Mouse (Mus musculus): ENCODE data around the gene Dcaf6. TPM values are rescaled to one million over a fixed set of nuclear protein-coding genes. Genes with fewer than 3 reads are reported as not detected.

Gene Dcaf6
- total RNA-seq, 2 experiments from 2014 or later: 276 to 287 TPM

GRCm38 (mm10) chr1:165461681-165462080, 1.4 kb upstream of the Dcaf6 start:
- peak; percentile 22 for DNase-seq
- peak overlapping the region; percentile 85 for H3K4me3 ChIP-seq
- no peak for TF ChIP-seq CTCF (IDR thresholded peaks at IDR 0.05)
- peak overlapping the region; percentile 99 for H3K27ac ChIP-seq
- intact Hi-C loops (cut with DNase I): loop anchor here (5.0 kb wide), 1 partner anchor 224 kb away; the partner anchor contains the start of gene Tiprl

GRCm38 (mm10) chr1:165460801-165461377, 614 bp upstream of the Dcaf6 start:
- Histone ChIP-seq H3K4me3 (peak overlapping the region; percentile 85), H3K27ac (peak overlapping the region; percentile 99)
- peak; percentile 100 for DNase-seq
- TF ChIP-seq CTCF (IDR thresholded peaks at IDR 0.05): peak; percentile 60
- intact Hi-C loops (cut with DNase I): loop anchor here (5.0 kb wide), 1 partner anchor 224 kb away; the partner anchor contains the start of gene Tiprl

DNA sequence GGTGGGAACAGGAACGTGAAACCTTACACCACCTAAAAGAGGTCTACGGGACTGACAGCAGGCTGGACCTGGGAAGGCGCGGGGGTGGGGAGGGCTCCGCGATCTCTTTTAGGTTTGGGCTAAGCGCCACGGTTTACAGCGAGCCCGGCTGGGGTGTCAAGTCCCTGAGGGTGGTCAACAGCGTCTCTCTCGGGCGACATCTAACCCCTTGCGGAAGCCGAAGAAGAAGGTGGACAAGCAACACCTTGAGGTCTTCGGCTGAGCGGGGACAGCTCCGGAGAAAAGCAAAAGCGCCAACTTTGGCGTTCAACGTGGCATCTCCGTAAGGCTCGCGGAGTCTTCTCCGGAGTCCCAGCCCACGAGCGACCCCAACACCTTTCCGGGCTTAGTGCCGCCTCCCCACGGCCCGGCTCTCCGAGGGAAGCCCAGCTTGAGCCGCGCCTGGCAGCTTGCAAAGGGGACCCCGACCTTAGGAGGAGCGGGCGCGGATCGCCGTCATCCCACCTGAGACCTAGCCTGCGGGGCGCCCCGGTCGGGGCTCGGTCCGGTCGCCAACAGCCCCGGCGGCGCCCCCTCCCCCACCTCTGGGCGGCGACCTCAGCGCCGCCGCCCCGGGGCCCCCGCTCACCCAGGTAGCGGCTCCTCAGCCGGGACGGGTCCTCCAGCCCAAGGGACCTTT, 633 bp downstream of the Dcaf6 start:
- peak; percentile 92 for DNase-seq
- peak overlapping the region; percentile 85 for H3K4me3 ChIP-seq
- peak; percentile 17 for TF ChIP-seq CTCF (IDR thresholded peaks at IDR 0.05)
- H3K27ac ChIP-seq: peak overlapping the region; percentile 99
- intact Hi-C loops (cut with DNase I): loop anchor here (5.0 kb wide), 1 partner anchor 222 kb away; the partner anchor contains the start of gene Tiprl

DNA sequence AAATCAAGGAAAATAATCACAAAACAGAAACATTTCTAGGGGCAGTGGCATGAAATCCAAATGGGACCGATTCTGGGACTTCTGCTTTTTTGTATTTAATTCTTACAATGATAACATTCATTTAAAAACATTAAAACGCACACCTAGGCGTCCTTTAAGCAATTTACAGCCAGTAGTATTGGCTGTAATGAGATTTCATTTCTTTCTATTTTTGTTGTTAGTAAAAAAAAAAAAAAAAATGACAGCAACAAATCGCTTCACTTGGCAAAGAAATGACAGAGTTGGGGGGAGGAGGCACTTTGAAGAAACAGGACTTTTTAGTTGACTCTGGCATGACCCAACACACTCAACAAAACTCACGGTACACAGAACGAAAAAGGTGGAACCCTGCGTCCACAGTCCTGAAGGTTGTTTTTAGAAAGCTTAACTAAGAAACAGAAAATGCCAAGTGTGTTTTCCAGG, 1.2 kb downstream of the Dcaf6 start:
- DNase-seq: no peak
- intact Hi-C loops (cut with DNase I): no loop called here
- H3K4me3 ChIP-seq: peak overlapping the region; percentile 85
- no peak for TF ChIP-seq CTCF (IDR thresholded peaks at IDR 0.05)
- H3K27ac ChIP-seq: peak overlapping the region; percentile 99

GRCm38 (mm10) chr1:165441719-165442118, 18.6 kb downstream of the Dcaf6 start:
- no peak for DNase-seq
- intact Hi-C loops (cut with DNase I): no loop called here
- Histone ChIP-seq H3K4me3 (no peak overlapping the region), H3K27ac (0 out of 2 replicates have a peak overlapping the region, but pooled peaks have one; percentile 2)
- no peak for TF ChIP-seq CTCF (IDR thresholded peaks at IDR 0.05)

DNA sequence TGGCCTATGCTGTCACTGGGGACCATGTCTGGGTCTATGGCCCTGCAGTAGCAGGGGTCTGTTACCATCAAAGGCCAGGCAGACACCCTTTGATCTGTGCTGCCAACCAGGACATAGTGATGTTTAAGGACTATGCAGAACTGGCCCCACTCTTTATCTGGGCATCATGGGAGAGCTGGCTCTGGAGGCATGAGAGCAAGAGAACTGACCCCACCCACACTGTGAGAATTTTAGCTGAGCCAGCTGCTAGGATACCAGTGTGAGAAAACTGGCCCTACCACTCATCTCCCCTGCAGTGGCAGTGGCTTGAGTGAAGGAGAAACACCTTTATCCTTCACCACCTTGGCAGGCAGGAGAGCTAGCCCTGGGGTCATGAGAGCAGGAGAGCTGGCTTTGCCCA, 19.1 kb downstream of the Dcaf6 start:
- Histone ChIP-seq H3K4me3 (no peak overlapping the region), H3K27ac (no peak overlapping the region)
- intact Hi-C loops (cut with DNase I): no loop called here
- TF ChIP-seq CTCF (IDR thresholded peaks at IDR 0.05): no peak
- DNase-seq: no peak

DNA sequence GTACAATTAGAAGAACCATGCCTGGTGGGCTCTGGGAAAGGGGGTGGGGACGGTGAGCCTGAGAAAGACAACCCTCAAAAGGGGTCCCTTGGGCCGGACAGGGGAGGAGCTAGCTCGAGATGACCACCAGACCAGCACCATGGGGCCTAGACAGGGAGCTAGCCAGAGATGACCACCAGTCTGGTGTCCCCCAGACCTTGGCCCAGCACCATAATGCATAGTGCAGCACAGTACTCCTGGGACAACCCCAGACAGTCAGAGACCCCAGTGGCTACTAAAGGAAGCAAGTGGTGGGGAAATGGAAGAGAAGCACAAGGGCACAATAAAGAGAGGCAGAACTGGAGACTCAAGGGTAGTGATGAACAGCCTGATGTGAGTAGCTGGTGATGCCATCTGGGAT, 19.5 kb downstream of the Dcaf6 start:
- no peak for DNase-seq
- H3K4me3 ChIP-seq: no peak overlapping the region
- no peak for TF ChIP-seq CTCF (IDR thresholded peaks at IDR 0.05)
- intact Hi-C loops (cut with DNase I): no loop called here
- peak overlapping the region; percentile 13; the same call in 1 of the 2 replicates for H3K27ac ChIP-seq

DNA sequence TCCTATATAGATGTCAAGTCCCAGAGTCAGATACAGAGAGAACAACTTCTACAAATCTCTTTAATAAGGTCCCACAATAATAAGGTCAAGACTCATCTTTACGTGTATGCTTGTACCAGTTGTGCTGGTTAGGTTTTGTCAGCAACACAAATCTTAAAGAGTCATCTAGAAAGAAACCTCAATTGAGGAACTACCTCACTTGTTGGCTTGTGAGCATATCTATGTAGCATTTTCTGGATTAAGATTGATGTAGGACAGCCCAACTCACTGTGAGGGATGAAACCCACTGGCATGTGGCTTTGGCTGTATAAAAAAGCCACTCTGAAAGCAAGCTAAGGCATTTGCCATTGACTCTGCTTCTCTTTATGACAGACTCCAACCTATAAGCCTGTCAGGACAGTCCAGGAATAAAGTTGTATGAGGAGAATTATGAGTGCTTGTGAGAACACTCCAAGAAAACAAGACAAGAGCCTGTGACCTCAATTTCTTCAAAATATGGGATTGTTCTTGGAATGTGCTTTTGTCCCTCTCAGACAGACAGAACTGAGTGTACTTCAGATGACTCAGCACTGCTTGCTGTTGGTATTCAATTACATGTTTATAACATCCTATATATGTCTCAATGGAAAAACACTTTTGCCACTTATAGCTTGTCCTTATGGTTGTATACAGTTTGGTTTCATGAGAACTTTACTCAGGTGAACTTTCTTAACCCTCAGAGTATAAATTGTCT, 21.8 kb downstream of the Dcaf6 start:
- TF ChIP-seq CTCF (IDR thresholded peaks at IDR 0.05): no peak
- H3K27ac ChIP-seq: peak overlapping the region; percentile 35; the same call in 1 of the 2 replicates
- intact Hi-C loops (cut with DNase I): no loop called here

GRCm38 (mm10) chr1:165432883-165433282, 27.4 kb downstream of the Dcaf6 start:
- peak overlapping the region; percentile 48 for H3K27ac ChIP-seq
- intact Hi-C loops (cut with DNase I): no loop called here
- TF ChIP-seq CTCF (IDR thresholded peaks at IDR 0.05): no peak
- H3K4me3 ChIP-seq: no peak overlapping the region
- DNase-seq: peak; percentile 27

More for the DNA sequence above, 21.8 kb downstream of the Dcaf6 start:
- H3K4me3 ChIP-seq: no peak overlapping the region
- no peak for DNase-seq

- intact Hi-C loops (cut with DNase I): no loop called here
- Histone ChIP-seq H3K27ac (no peak overlapping the region), H3K4me3 (no peak overlapping the region)
- no peak for TF ChIP-seq CTCF (IDR thresholded peaks at IDR 0.05)
- no peak for DNase-seq
Observed at GRCm38 (mm10) chr1:165426254-165426653, 34.0 kb downstream of the Dcaf6 start.

DNA sequence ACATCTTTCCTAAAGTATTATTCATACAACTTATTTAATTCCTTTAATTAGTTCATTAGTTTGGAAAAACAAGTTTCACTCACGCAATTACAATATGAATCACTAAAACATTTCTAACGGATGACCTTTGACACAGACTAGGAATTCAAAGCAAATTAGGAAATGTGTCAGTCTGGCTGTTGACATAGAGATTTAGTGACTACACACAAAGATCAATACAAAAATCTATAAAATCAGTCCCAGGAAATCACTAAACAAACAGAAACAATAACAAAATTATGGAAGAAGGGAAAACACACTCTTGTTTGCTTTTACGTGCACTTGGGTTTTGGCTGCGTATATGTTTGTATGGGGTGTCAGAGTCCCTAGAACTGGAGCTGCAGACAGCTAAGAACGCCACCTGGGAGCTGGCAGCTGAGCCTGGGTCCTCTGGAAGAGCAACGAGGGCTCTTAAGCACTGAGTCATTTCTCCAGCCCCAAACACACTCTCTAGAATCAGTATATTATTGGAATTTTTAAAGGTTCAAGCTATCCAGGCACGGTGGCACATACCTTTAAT, 38.8 kb downstream of the Dcaf6 start:
- no peak for DNase-seq
- intact Hi-C loops (cut with DNase I): no loop called here
- Histone ChIP-seq H3K4me3 (no peak overlapping the region), H3K27ac (no peak overlapping the region)
- TF ChIP-seq CTCF (IDR thresholded peaks at IDR 0.05): no peak

- DNase-seq: no peak
- intact Hi-C loops (cut with DNase I): no loop called here
- no peak overlapping the region for H3K27ac ChIP-seq
- TF ChIP-seq CTCF (IDR thresholded peaks at IDR 0.05): peak; percentile 18; the same call in 1 of the 2 replicates
- no peak overlapping the region for H3K4me3 ChIP-seq
Observed at GRCm38 (mm10) chr1:165396401-165396805, 63.9 kb downstream of the Dcaf6 start.

All from gastrocnemius, adult 2 months (tissue).